Mouse (Mus musculus): ENCODE data around the gene Hsd17b10. TPM values are rescaled to one million over a fixed set of nuclear protein-coding genes. Genes with fewer than 3 reads are reported as not detected.

Gene Hsd17b10
- polyA plus RNA-seq (2012; rRNA removed): 51.3 and 69.7 TPM in 2 replicates

GRCm38 (mm10) chrX:152001737-152002710 lies at the start of gene Hsd17b10:
Gene Hsd17b10, plus strand, starts transcription at chrX:152001845.
- Histone ChIP-seq H3K4me3 (ENCODE audit: control insufficient read depth, insufficient read depth, low read length) (peak within 1 kb of the TSS; percentile 89), H3K27ac (ENCODE audit: control insufficient read depth, insufficient read depth, low read length) (peak within 1 kb of the TSS; percentile 53), H3K4me1 (replicated peaks; ENCODE audit: control insufficient read depth, insufficient read depth, low read length) (no peaks in the 10 kb centered on the region), H3K36me3 (ENCODE audit: control insufficient read depth, insufficient read depth, low read length) (no peaks in the 10 kb centered on the region), H3K27me3 (ENCODE audit: control insufficient read depth, insufficient read depth, low read length) (no peaks in the 10 kb centered on the region)
- WGBS: under 1% methylated on average over 36 of the region's 41 CpGs
- TF ChIP-seq POLR2A (IDR thresholded peaks at IDR 0.05; ENCODE audit: control insufficient read depth, extremely low read depth, insufficient read depth, low read length, poor library complexity) (0 out of 2 replicates have a peak, but pooled peaks have one; percentile 47), CTCF (IDR thresholded peaks at IDR 0.05; ENCODE audit: borderline replicate concordance, control insufficient read depth, extremely low read depth, insufficient read depth, low read length, poor library complexity) (no peak)
- DNase-seq: peak; percentile 73

GRCm38 (mm10) chrX:151999006-151999710 lies 2.5 kb upstream of the Hsd17b10 start:
- WGBS: 94% methylated on average over 4 of the region's 4 CpGs
- H3K4me1 ChIP-seq (replicated peaks; ENCODE audit: control insufficient read depth, insufficient read depth, low read length): no peaks in the 10 kb centered on the region
- H3K27me3 ChIP-seq (ENCODE audit: control insufficient read depth, insufficient read depth, low read length): no peaks in the 10 kb centered on the region
- DNase-seq: no peak
- no peak for TF ChIP-seq POLR2A (IDR thresholded peaks at IDR 0.05; ENCODE audit: control insufficient read depth, extremely low read depth, insufficient read depth, low read length, poor library complexity)
- no peak for TF ChIP-seq CTCF (IDR thresholded peaks at IDR 0.05; ENCODE audit: borderline replicate concordance, control insufficient read depth, extremely low read depth, insufficient read depth, low read length, poor library complexity)
- H3K36me3 ChIP-seq (ENCODE audit: control insufficient read depth, insufficient read depth, low read length): no peaks in the 10 kb centered on the region
- no peak overlapping the region for H3K27ac ChIP-seq (ENCODE audit: control insufficient read depth, insufficient read depth, low read length)
- no peak overlapping the region for H3K4me3 ChIP-seq (ENCODE audit: control insufficient read depth, insufficient read depth, low read length)

- Histone ChIP-seq H3K36me3 (ENCODE audit: control insufficient read depth, insufficient read depth, low read length) (no peaks in the 10 kb centered on the region), H3K4me1 (replicated peaks; ENCODE audit: control insufficient read depth, insufficient read depth, low read length) (no peaks in the 10 kb centered on the region), H3K4me3 (ENCODE audit: control insufficient read depth, insufficient read depth, low read length) (peak overlapping the region; percentile 89), H3K27ac (ENCODE audit: control insufficient read depth, insufficient read depth, low read length) (no peak overlapping the region), H3K27me3 (ENCODE audit: control insufficient read depth, insufficient read depth, low read length) (no peaks in the 10 kb centered on the region)
- TF ChIP-seq CTCF (IDR thresholded peaks at IDR 0.05; ENCODE audit: borderline replicate concordance, control insufficient read depth, extremely low read depth, insufficient read depth, low read length, poor library complexity) (no peak), POLR2A (IDR thresholded peaks at IDR 0.05; ENCODE audit: control insufficient read depth, extremely low read depth, insufficient read depth, low read length, poor library complexity) (no peak)
- 17% methylated on average over 9 of the region's 9 CpGs for WGBS
- no peak for DNase-seq
Measured at GRCm38 (mm10) chrX:152001182-152001684, 412 bp upstream of the Hsd17b10 start.

- Histone ChIP-seq H3K36me3 (ENCODE audit: control insufficient read depth, insufficient read depth, low read length) (no peaks in the 10 kb centered on the region), H3K27me3 (ENCODE audit: control insufficient read depth, insufficient read depth, low read length) (no peaks in the 10 kb centered on the region), H3K4me1 (replicated peaks; ENCODE audit: control insufficient read depth, insufficient read depth, low read length) (no peaks in the 10 kb centered on the region), H3K27ac (ENCODE audit: control insufficient read depth, insufficient read depth, low read length) (no peak overlapping the region), H3K4me3 (ENCODE audit: control insufficient read depth, insufficient read depth, low read length) (no peak overlapping the region)
- WGBS: 31% methylated on average over 2 of the region's 2 CpGs
- no peak for TF ChIP-seq CTCF (IDR thresholded peaks at IDR 0.05; ENCODE audit: borderline replicate concordance, control insufficient read depth, extremely low read depth, insufficient read depth, low read length, poor library complexity)
- TF ChIP-seq POLR2A (IDR thresholded peaks at IDR 0.05; ENCODE audit: control insufficient read depth, extremely low read depth, insufficient read depth, low read length, poor library complexity): no peak
- DNase-seq: no peak
Measured at GRCm38 (mm10) chrX:152002865-152003264, 1.2 kb downstream of the Hsd17b10 start.

GRCm38 (mm10) chrX:152007863-152008262 lies 6.2 kb downstream of the Hsd17b10 start:
- Histone ChIP-seq H3K27ac (ENCODE audit: control insufficient read depth, insufficient read depth, low read length) (no peak overlapping the region), H3K4me1 (replicated peaks; ENCODE audit: control insufficient read depth, insufficient read depth, low read length) (no peaks in the 10 kb centered on the region), H3K36me3 (ENCODE audit: control insufficient read depth, insufficient read depth, low read length) (no peaks in the 10 kb centered on the region), H3K4me3 (ENCODE audit: control insufficient read depth, insufficient read depth, low read length) (no peak overlapping the region), H3K27me3 (ENCODE audit: control insufficient read depth, insufficient read depth, low read length) (no peaks in the 10 kb centered on the region)
- DNase-seq: no peak
- no peak for TF ChIP-seq CTCF (IDR thresholded peaks at IDR 0.05; ENCODE audit: borderline replicate concordance, control insufficient read depth, extremely low read depth, insufficient read depth, low read length, poor library complexity)
- no peak for TF ChIP-seq POLR2A (IDR thresholded peaks at IDR 0.05; ENCODE audit: control insufficient read depth, extremely low read depth, insufficient read depth, low read length, poor library complexity)
- WGBS: 72% methylated on average over 1 of the region's 1 CpGs

- H3K4me3 ChIP-seq (ENCODE audit: control insufficient read depth, insufficient read depth, low read length): peak overlapping the region; percentile 94
- peak overlapping the region; percentile 84 for H3K27ac ChIP-seq (ENCODE audit: control insufficient read depth, insufficient read depth, low read length)
- TF ChIP-seq POLR2A (IDR thresholded peaks at IDR 0.05; ENCODE audit: control insufficient read depth, extremely low read depth, insufficient read depth, low read length, poor library complexity) (no peak), CTCF (IDR thresholded peaks at IDR 0.05; ENCODE audit: borderline replicate concordance, control insufficient read depth, extremely low read depth, insufficient read depth, low read length, poor library complexity) (no peak)
- H3K36me3 ChIP-seq (ENCODE audit: control insufficient read depth, insufficient read depth, low read length): no peaks in the 10 kb centered on the region
- WGBS: 2% methylated on average over 11 of the region's 11 CpGs
- H3K27me3 ChIP-seq (ENCODE audit: control insufficient read depth, insufficient read depth, low read length): no peaks in the 10 kb centered on the region
- no peak for DNase-seq
- H3K4me1 ChIP-seq (replicated peaks; ENCODE audit: control insufficient read depth, insufficient read depth, low read length): peaks cover 5% of the 10 kb centered on the region
Measured at GRCm38 (mm10) chrX:152015752-152016150, 14.1 kb downstream of the Hsd17b10 start.

Data from thymus, adult 2 months (tissue).